Mouse (Mus musculus) megakaryocyte, embryonic 14.5 days (primary cell): ENCODE data around the gene Fbxl14. TPM values are rescaled to one million over a fixed set of nuclear protein-coding genes. Genes with fewer than 3 reads are reported as not detected.
A peak's percentile ranks its signal among the peaks of the same experiment; 100 is the strongest.

ENCODE experiments used
- H3K27me3 ChIP-seq: replicated peaks from 2 replicates; pipeline ENCODE3; 2012; ENCODE audit warnings: inconsistent platforms
- H3K36me3 ChIP-seq: replicated peaks from 2 replicates; pipeline ENCODE3; 2012; ENCODE audit warnings: low read length, inconsistent platforms, mixed read lengths
- H3K4me1 ChIP-seq: 2 replicates; pipeline ENCODE4 v1.6.1; 2012; ENCODE audit warnings: inconsistent platforms
- H3K4me3 ChIP-seq: replicated peaks from 2 replicates; pipeline ENCODE3; 2012; ENCODE audit warnings: moderate library complexity, mild to moderate bottlenecking, inconsistent platforms
- H3K9me3 ChIP-seq: 2 replicates; pipeline ENCODE4 v1.6.1; 2012; ENCODE audit warnings: inconsistent platforms
- FLI1 ChIP-seq: IDR thresholded peaks from 2 replicates; pipeline ENCODE4 v1.6.1; 2012; ENCODE audit warnings: low read length, inconsistent platforms, mixed read lengths
- GATA1 ChIP-seq: IDR thresholded peaks from 3 replicates; pipeline ENCODE4 v1.6.1; 2012; ENCODE audit warnings: mixed read lengths, low read length, inconsistent platforms, borderline replicate concordance
- polyA plus RNA-seq: library from polyadenylated mRNA; stranded (reverse); fragments of >175 nt; gene quantifications from 2 replicates; pipeline ENCODE4 v1.2.3, GENCODE M21; 2012; ENCODE audit warnings: low replicate concordance; ENCODE audit not compliant: insufficient read depth

Fbxl14 gene
- polyA plus RNA-seq, 1 experiment = 21.7 TPM

DNA sequence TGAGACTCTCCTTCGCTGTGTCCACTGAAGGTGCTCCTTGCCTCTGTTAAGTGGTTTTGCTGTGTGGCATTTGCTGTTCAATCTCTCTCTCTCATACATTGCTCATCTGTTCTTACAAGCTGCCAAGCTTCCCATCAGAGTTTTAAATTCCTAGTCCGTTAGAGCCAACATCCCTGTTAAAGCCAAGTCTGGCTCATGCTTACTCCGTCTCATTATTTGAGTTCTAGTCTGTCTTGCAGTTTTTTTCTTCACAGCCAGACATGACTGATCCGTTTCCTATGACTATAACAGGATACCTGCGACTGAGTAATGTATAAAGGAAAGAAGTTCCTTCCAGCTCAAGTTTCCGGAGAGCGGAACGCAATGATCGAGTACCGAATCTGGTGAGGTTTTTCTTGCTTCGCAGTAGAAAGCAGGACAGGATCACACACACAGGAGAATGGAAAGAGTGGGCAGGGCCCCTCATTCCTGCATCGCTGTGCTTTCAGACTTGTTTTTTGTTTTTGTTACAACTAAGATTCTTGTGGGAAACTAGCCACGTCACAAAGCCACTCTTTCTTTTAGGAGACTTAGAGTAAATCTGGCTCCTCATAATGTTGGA is 30.1 kb downstream of the Fbxl14 start:
- Histone ChIP-seq H3K36me3 (no peaks in the 10 kb centered on the region), H3K27me3 (peaks cover 27% of the 10 kb centered on the region), H3K4me1 (peaks cover 15% of the 10 kb centered on the region), H3K4me3 (no peak overlapping the region), H3K9me3 (peaks cover 15% of the 10 kb centered on the region)
- TF ChIP-seq FLI1 (no peak), GATA1 (no peak)

DNA sequence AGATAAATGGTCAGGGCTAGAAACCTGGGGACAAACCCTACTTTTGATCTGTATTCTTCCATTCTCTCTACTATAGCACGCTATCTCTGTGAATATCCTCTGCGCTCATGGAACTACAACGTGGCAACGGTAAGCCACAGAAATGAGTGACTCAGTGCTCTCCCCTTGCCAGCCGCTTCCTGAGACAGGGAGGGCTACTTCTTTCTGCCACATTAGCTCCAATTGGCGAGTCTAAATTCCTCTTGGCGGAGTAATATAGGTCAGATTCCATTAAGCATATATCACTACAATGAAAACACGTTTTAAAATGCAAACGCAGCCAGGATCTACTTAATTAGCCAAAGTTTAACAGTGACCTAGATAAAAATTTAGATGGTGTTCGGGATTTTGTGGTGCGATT is 33.2 kb downstream of the Fbxl14 start:
- H3K27me3 ChIP-seq = peaks cover 28% of the 10 kb centered on the region
- peaks cover 20% of the 10 kb centered on the region for H3K4me1 ChIP-seq
- no peak for TF ChIP-seq FLI1
- no peak for TF ChIP-seq GATA1
- H3K4me3 ChIP-seq = no peak overlapping the region
- peaks cover 17% of the 10 kb centered on the region for H3K9me3 ChIP-seq
- no peaks in the 10 kb centered on the region for H3K36me3 ChIP-seq

DNA sequence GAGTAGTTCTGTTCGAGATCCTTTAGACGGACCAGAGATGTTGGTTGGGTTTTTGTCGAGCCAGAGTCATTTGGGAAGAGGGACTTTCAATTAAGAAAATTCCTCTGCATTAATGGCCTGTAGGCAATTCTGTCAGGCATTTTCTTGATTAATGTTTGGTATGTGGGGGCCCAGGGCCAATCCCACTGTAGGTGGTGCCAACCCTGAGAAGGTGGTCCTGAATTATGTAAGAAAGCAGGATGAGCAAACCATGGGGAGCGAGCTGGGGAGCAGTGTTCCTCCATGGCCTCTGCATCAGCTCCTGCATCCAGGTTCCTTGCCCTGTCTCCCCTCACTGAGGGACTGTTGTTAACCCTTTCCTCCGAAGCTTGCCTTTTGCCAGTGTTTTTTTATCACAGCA is 34.0 kb downstream of the Fbxl14 start:
- peaks cover 14% of the 10 kb centered on the region for H3K9me3 ChIP-seq
- peaks cover 20% of the 10 kb centered on the region for H3K4me1 ChIP-seq
- no peak overlapping the region for H3K4me3 ChIP-seq
- H3K27me3 ChIP-seq = peaks cover 26% of the 10 kb centered on the region
- no peak for TF ChIP-seq FLI1
- H3K36me3 ChIP-seq = no peaks in the 10 kb centered on the region

GRCm38 (mm10) chr6:119514085-119514484 is 34.6 kb downstream of the Fbxl14 start:
- peaks cover 14% of the 10 kb centered on the region for H3K9me3 ChIP-seq
- no peaks in the 10 kb centered on the region for H3K36me3 ChIP-seq
- H3K27me3 ChIP-seq = peaks cover 24% of the 10 kb centered on the region
- no peak overlapping the region for H3K4me3 ChIP-seq
- TF ChIP-seq GATA1 (no peak), FLI1 (no peak)
- H3K4me1 ChIP-seq = peaks cover 20% of the 10 kb centered on the region

DNA sequence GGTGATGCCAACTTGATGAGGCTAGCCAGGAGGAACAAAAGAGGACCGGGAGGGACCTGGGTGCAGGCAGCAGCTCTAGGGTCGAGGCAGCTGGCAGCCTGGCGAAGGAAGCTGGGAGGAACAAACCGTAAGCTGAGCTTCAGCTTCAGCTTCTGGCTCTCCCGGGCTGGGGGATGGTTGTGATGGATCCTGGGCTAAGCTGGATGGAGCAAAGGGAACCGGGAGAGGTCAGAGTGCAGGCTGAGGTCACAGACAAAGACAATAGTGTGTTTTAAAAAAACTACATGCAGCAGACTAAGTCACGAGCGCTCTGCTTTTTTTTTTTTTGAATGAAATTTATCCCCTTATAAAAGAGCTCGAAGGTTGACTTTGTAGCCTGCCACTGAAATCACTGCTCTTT is 41.3 kb downstream of the Fbxl14 start:
- H3K9me3 ChIP-seq = peaks cover 14% of the 10 kb centered on the region
- H3K27me3 ChIP-seq = peaks cover 46% of the 10 kb centered on the region
- H3K36me3 ChIP-seq = no peaks in the 10 kb centered on the region
- TF ChIP-seq GATA1 (no peak), FLI1 (no peak)
- peaks cover 26% of the 10 kb centered on the region for H3K4me1 ChIP-seq
- no peak overlapping the region for H3K4me3 ChIP-seq

- Histone ChIP-seq H3K27me3 (peaks cover 51% of the 10 kb centered on the region), H3K4me3 (no peak overlapping the region), H3K36me3 (no peaks in the 10 kb centered on the region), H3K4me1 (peaks cover 31% of the 10 kb centered on the region), H3K9me3 (peaks cover 10% of the 10 kb centered on the region)
- TF ChIP-seq GATA1 (no peak), FLI1 (no peak)
Observed at GRCm38 (mm10) chr6:119521482-119521900, 42.0 kb downstream of the Fbxl14 start.

DNA sequence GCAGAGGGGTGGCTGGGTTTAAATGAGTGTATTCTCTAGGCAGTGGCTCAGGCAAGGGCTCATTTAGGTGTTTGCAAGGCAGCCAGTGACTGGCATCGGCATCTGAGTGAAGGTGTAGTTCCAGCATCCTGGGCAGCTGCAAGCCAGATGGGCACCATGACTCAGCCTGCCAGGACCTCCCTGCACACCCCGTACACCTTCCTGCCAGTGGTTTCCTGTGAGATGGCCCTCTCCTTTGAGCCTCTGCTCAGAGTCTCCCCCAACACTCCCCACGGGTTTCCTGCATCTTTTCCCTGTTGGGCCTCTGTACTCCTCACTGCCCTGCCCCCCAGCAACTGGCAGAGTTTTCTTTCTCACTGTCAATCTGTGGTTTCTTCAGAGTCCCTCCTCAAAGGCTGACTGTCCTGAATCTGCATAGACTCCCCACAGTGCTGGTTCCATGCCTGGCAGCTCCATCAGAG is 42.5 kb downstream of the Fbxl14 start:
- H3K4me3 ChIP-seq = peak overlapping the region; percentile 81
- H3K9me3 ChIP-seq = peaks cover 6% of the 10 kb centered on the region
- H3K36me3 ChIP-seq = no peaks in the 10 kb centered on the region
- TF ChIP-seq GATA1 (no peak), FLI1 (no peak)
- H3K4me1 ChIP-seq = peaks cover 33% of the 10 kb centered on the region
- H3K27me3 ChIP-seq = peaks cover 52% of the 10 kb centered on the region

GRCm38 (mm10) chr6:119526498-119526897 is 47.0 kb downstream of the Fbxl14 start:
- H3K9me3 ChIP-seq = no peaks in the 10 kb centered on the region
- H3K36me3 ChIP-seq = no peaks in the 10 kb centered on the region
- peaks cover 29% of the 10 kb centered on the region for H3K4me1 ChIP-seq
- peaks cover 79% of the 10 kb centered on the region for H3K27me3 ChIP-seq
- H3K4me3 ChIP-seq = no peak overlapping the region
- no peak for TF ChIP-seq FLI1
- no peak for TF ChIP-seq GATA1

GRCm38 (mm10) chr6:119529659-119530058 is 50.2 kb downstream of the Fbxl14 start:
- TF ChIP-seq FLI1 (no peak), GATA1 (no peak)

More at GRCm38 (mm10) chr6:119529659-119530058, 50.2 kb downstream of the Fbxl14 start:
- no peaks in the 10 kb centered on the region for H3K36me3 ChIP-seq
- H3K4me1 ChIP-seq = peaks cover 8% of the 10 kb centered on the region
- no peak overlapping the region for H3K4me3 ChIP-seq
- peaks cover 60% of the 10 kb centered on the region for H3K27me3 ChIP-seq
- H3K9me3 ChIP-seq = no peaks in the 10 kb centered on the region

Other genes with a start within 250 kb of the Fbxl14 start
- 0.08 TPM in 1 of 2 replicates, not detected in the other for gene Cacna2d4, start 243.1 kb upstream of the Fbxl14 start, polyA plus RNA-seq
- not detected in 2 replicates for gene Lrtm2, start 148.9 kb upstream of the Fbxl14 start, polyA plus RNA-seq
- gene Adipor2, start 62.0 kb upstream of the Fbxl14 start, polyA plus RNA-seq = 6.0 and 11.7 TPM in 2 replicates
- gene Wnt5b, start 64.7 kb downstream of the Fbxl14 start, polyA plus RNA-seq = not detected in 2 replicates